Mouse (Mus musculus): ENCODE measurements around the gene Arid1b. TPM values are rescaled to one million over a fixed set of nuclear protein-coding genes. Genes with fewer than 3 reads are reported as not detected.

Gene Arid1b
- polyA plus RNA-seq, 1 experiment from 2014 or later, result 14.1 TPM

- ATAC-seq (ENCODE audit: low read depth), result no peak
Observed at GRCm38 (mm10) chr17:4996814-4997549, 2.9 kb downstream of the Arid1b start.

GRCm38 (mm10) chr17:4997968-4998367 lies 3.8 kb downstream of the Arid1b start:
- H3K36me3 ChIP-seq, result no peaks in the 10 kb centered on the region
- H3K9ac ChIP-seq, result peak overlapping the region; percentile 50; the same call in 1 of the 2 replicates
- WGBS, result 17% methylated on average over 3 of the region's 3 CpGs
- H3K27ac ChIP-seq (replicated peaks), result no peak overlapping the region
- H3K27me3 ChIP-seq, result no peaks in the 10 kb centered on the region
- peak overlapping the region; percentile 98 for H3K4me3 ChIP-seq
- peaks cover 56% of the 10 kb centered on the region for H3K4me1 ChIP-seq (replicated peaks)
- ATAC-seq (ENCODE audit: low read depth), result no peak
- H3K4me2 ChIP-seq, result peak overlapping the region; percentile 69
- no peaks in the 10 kb centered on the region for H3K9me3 ChIP-seq

More at GRCm38 (mm10) chr17:4996814-4997549, 2.9 kb downstream of the Arid1b start:
- Histone ChIP-seq H3K9me3 (no peaks in the 10 kb centered on the region), H3K27me3 (no peaks in the 10 kb centered on the region), H3K4me2 (peak overlapping the region; percentile 69), H3K4me3 (peak overlapping the region; percentile 98), H3K27ac (replicated peaks) (peak overlapping the region; percentile 100), H3K36me3 (no peaks in the 10 kb centered on the region), H3K9ac (peak overlapping the region; percentile 100), H3K4me1 (replicated peaks) (peaks cover 50% of the 10 kb centered on the region)
- under 1% methylated on average over 20 of the region's 20 CpGs for WGBS

GRCm38 (mm10) chr17:4999256-4999655 lies 5.1 kb downstream of the Arid1b start:
- 81% methylated on average over 1 of the region's 1 CpGs for WGBS
- Histone ChIP-seq H3K4me1 (replicated peaks) (peaks cover 59% of the 10 kb centered on the region), H3K27me3 (no peaks in the 10 kb centered on the region), H3K4me2 (peak overlapping the region; percentile 52), H3K4me3 (no peak overlapping the region), H3K27ac (replicated peaks) (no peak overlapping the region), H3K36me3 (no peaks in the 10 kb centered on the region), H3K9ac (no peak overlapping the region), H3K9me3 (no peaks in the 10 kb centered on the region)
- ATAC-seq (ENCODE audit: low read depth), result no peak

GRCm38 (mm10) chr17:5000001-5000400 lies 5.9 kb downstream of the Arid1b start:
- Histone ChIP-seq H3K9me3 (no peaks in the 10 kb centered on the region), H3K27me3 (no peaks in the 10 kb centered on the region), H3K36me3 (no peaks in the 10 kb centered on the region), H3K9ac (peak overlapping the region; percentile 58), H3K4me3 (peak overlapping the region; percentile 29), H3K27ac (replicated peaks) (no peak overlapping the region; the same call in 1 of the 2 replicates), H3K4me2 (peak overlapping the region; percentile 52), H3K4me1 (replicated peaks) (peaks cover 67% of the 10 kb centered on the region)
- no peak for ATAC-seq (ENCODE audit: low read depth)
- WGBS, result 47% methylated on average over 10 of the region's 10 CpGs

- H3K4me3 ChIP-seq, result peak overlapping the region; percentile 29
- peak overlapping the region; percentile 52 for H3K9ac ChIP-seq
- WGBS, result 39% methylated on average over 7 of the region's 7 CpGs
- H3K9me3 ChIP-seq, result no peaks in the 10 kb centered on the region
- peaks cover 76% of the 10 kb centered on the region for H3K4me1 ChIP-seq (replicated peaks)
- peak overlapping the region; percentile 52 for H3K4me2 ChIP-seq
- H3K27me3 ChIP-seq, result no peaks in the 10 kb centered on the region
- ATAC-seq (ENCODE audit: low read depth), result no peak
- H3K36me3 ChIP-seq, result no peaks in the 10 kb centered on the region
- H3K27ac ChIP-seq (replicated peaks), result no peak overlapping the region; the same call in 1 of the 2 replicates
Observed at GRCm38 (mm10) chr17:5000871-5001270, 6.7 kb downstream of the Arid1b start.

- Histone ChIP-seq H3K4me3 (no peak overlapping the region), H3K9ac (no peak overlapping the region), H3K36me3 (no peaks in the 10 kb centered on the region), H3K27ac (replicated peaks) (no peak overlapping the region), H3K4me1 (replicated peaks) (peaks cover 82% of the 10 kb centered on the region), H3K9me3 (no peaks in the 10 kb centered on the region), H3K4me2 (peak overlapping the region; percentile 52), H3K27me3 (no peaks in the 10 kb centered on the region)
- no peak for ATAC-seq (ENCODE audit: low read depth)
- 31% methylated on average over 9 of the region's 9 CpGs for WGBS
Observed at GRCm38 (mm10) chr17:5001531-5002131, 7.5 kb downstream of the Arid1b start.

GRCm38 (mm10) chr17:5002937-5003508 lies 8.9 kb downstream of the Arid1b start:
- H3K36me3 ChIP-seq, result no peaks in the 10 kb centered on the region
- WGBS, result 63% methylated on average over 10 of the region's 10 CpGs
- peak overlapping the region; percentile 42; the same call in 1 of the 2 replicates for H3K27ac ChIP-seq (replicated peaks)
- peaks cover 93% of the 10 kb centered on the region for H3K4me1 ChIP-seq (replicated peaks)
- no peaks in the 10 kb centered on the region for H3K9me3 ChIP-seq
- H3K4me2 ChIP-seq, result peak overlapping the region; percentile 13
- no peaks in the 10 kb centered on the region for H3K27me3 ChIP-seq
- no peak overlapping the region for H3K9ac ChIP-seq
- no peak for ATAC-seq (ENCODE audit: low read depth)
- no peak overlapping the region for H3K4me3 ChIP-seq

GRCm38 (mm10) chr17:5004266-5004665 lies 10.1 kb downstream of the Arid1b start:
- ATAC-seq (ENCODE audit: low read depth), result no peak
- H3K27ac ChIP-seq (replicated peaks), result 0 out of 2 replicates have a peak overlapping the region, but pooled peaks have one; percentile 23
- no peaks in the 10 kb centered on the region for H3K27me3 ChIP-seq
- WGBS, result 49% methylated on average over 8 of the region's 8 CpGs
- peak overlapping the region; percentile 11 for H3K4me2 ChIP-seq
- no peaks in the 10 kb centered on the region for H3K9me3 ChIP-seq
- no peaks in the 10 kb centered on the region for H3K36me3 ChIP-seq
- H3K9ac ChIP-seq, result peak overlapping the region; percentile 43; the same call in 1 of the 2 replicates
- peaks cover 97% of the 10 kb centered on the region for H3K4me1 ChIP-seq (replicated peaks)
- no peak overlapping the region for H3K4me3 ChIP-seq

- 34% methylated on average over 5 of the region's 5 CpGs for WGBS
- Histone ChIP-seq H3K36me3 (no peaks in the 10 kb centered on the region), H3K27me3 (no peaks in the 10 kb centered on the region), H3K9me3 (no peaks in the 10 kb centered on the region), H3K27ac (replicated peaks) (0 out of 2 replicates have a peak overlapping the region, but pooled peaks have one; percentile 9), H3K4me3 (no peak overlapping the region), H3K9ac (no peak overlapping the region), H3K4me2 (peak overlapping the region; percentile 11), H3K4me1 (replicated peaks) (peaks cover 98% of the 10 kb centered on the region)
- no peak for ATAC-seq (ENCODE audit: low read depth)
Observed at GRCm38 (mm10) chr17:5004706-5005105, 10.6 kb downstream of the Arid1b start.

GRCm38 (mm10) chr17:5005285-5005684 lies 11.2 kb downstream of the Arid1b start:
- H3K4me1 ChIP-seq (replicated peaks), result peaks cover 98% of the 10 kb centered on the region
- H3K4me3 ChIP-seq, result no peak overlapping the region
- no peaks in the 10 kb centered on the region for H3K36me3 ChIP-seq
- no peak for ATAC-seq (ENCODE audit: low read depth)
- H3K27ac ChIP-seq (replicated peaks), result no peak overlapping the region
- H3K27me3 ChIP-seq, result no peaks in the 10 kb centered on the region
- H3K9ac ChIP-seq, result no peak overlapping the region
- no peaks in the 10 kb centered on the region for H3K9me3 ChIP-seq
- H3K4me2 ChIP-seq, result no peak overlapping the region
- WGBS, result 82% methylated on average over 3 of the region's 3 CpGs

- H3K27ac ChIP-seq (replicated peaks), result 0 out of 2 replicates have a peak overlapping the region, but pooled peaks have one; percentile 23
- peak; percentile 10; the same call in 1 of the 2 replicates for ATAC-seq (ENCODE audit: low read depth)
- H3K4me3 ChIP-seq, result peak overlapping the region; percentile 10; the same call in 1 of the 2 replicates
- 6% methylated on average over 15 of the region's 15 CpGs for WGBS
- peaks cover 96% of the 10 kb centered on the region for H3K4me1 ChIP-seq (replicated peaks)
- H3K4me2 ChIP-seq, result peak overlapping the region; percentile 41
- H3K27me3 ChIP-seq, result no peaks in the 10 kb centered on the region
- H3K9ac ChIP-seq, result peak overlapping the region; percentile 31; the same call in 1 of the 2 replicates
- H3K36me3 ChIP-seq, result no peaks in the 10 kb centered on the region
- no peaks in the 10 kb centered on the region for H3K9me3 ChIP-seq
Observed at GRCm38 (mm10) chr17:5007156-5007658, 13.1 kb downstream of the Arid1b start.

GRCm38 (mm10) chr17:5008236-5008635 lies 14.1 kb downstream of the Arid1b start:
- peak overlapping the region; percentile 48 for H3K9ac ChIP-seq
- H3K27me3 ChIP-seq, result no peaks in the 10 kb centered on the region
- no peak overlapping the region for H3K4me3 ChIP-seq
- ATAC-seq (ENCODE audit: low read depth), result peak; percentile 23; the same call in 1 of the 2 replicates
- H3K9me3 ChIP-seq, result no peaks in the 10 kb centered on the region
- WGBS, result 23% methylated on average over 10 of the region's 10 CpGs
- H3K4me2 ChIP-seq, result peak overlapping the region; percentile 41
- H3K27ac ChIP-seq (replicated peaks), result 0 out of 2 replicates have a peak overlapping the region, but pooled peaks have one; percentile 23
- H3K36me3 ChIP-seq, result no peaks in the 10 kb centered on the region
- peaks cover 94% of the 10 kb centered on the region for H3K4me1 ChIP-seq (replicated peaks)

All from neural tube, embryonic 13.5 days (tissue).